Mouse (Mus musculus) ES-Bruce4 (cell line): Measurements from ENCODE around the gene Tcfl5. TPM values are rescaled to one million over a fixed set of nuclear protein-coding genes. Genes with fewer than 3 reads are reported as not detected.
A peak's percentile ranks its signal among the peaks of the same experiment; 100 is the strongest.

Source experiments
- H3K27ac ChIP-seq: 2 replicates; pipeline ENCODE4 v1.5.1; 2012; ENCODE audit warnings: low read length, inconsistent platforms; ENCODE audit not compliant: insufficient read depth
- H3K27me3 ChIP-seq: 2 replicates; pipeline ENCODE4 v1.6.1; 2012; ENCODE audit warnings: mild to moderate bottlenecking, low read length, inconsistent platforms; ENCODE audit not compliant: control insufficient read depth, poor library complexity, insufficient read depth, severe bottlenecking
- H3K36me3 ChIP-seq: 2 replicates; pipeline ENCODE4 v1.6.1; 2012; ENCODE audit warnings: inconsistent platforms, mild to moderate bottlenecking, low read length, moderate library complexity; ENCODE audit not compliant: control insufficient read depth, poor library complexity, insufficient read depth, severe bottlenecking
- H3K4me1 ChIP-seq: one replicate; pipeline ENCODE4 v1.8.1; 2011; ENCODE audit warnings: low read length; ENCODE audit not compliant: control insufficient read depth, insufficient read depth
- H3K4me3 ChIP-seq: 2 replicates; pipeline ENCODE4 v1.5.1; 2011; ENCODE audit warnings: low read depth, mild to moderate bottlenecking, low read length
- H3K9ac ChIP-seq: 2 replicates; pipeline ENCODE4 v1.6.1; 2012; ENCODE audit warnings: low read depth, mild to moderate bottlenecking, inconsistent platforms; ENCODE audit not compliant: poor library complexity, severe bottlenecking
- H3K9me3 ChIP-seq: replicated peaks from 2 replicates; pipeline ENCODE4 v1.6.1; 2012; ENCODE audit warnings: mild to moderate bottlenecking, low read length, inconsistent platforms; ENCODE audit not compliant: control insufficient read depth, poor library complexity, insufficient read depth, severe bottlenecking
- CTCF ChIP-seq: IDR thresholded peaks from one replicate; pipeline ENCODE4 v1.8.1; 2011; ENCODE audit warnings: low read depth, low read length
- EP300 ChIP-seq: IDR thresholded peaks from 2 replicates; pipeline ENCODE4 v1.6.1; 2011; ENCODE audit warnings: low read depth, low read length; ENCODE audit not compliant: insufficient read depth
- POLR2A ChIP-seq: IDR thresholded peaks from one replicate; pipeline ENCODE4 v1.8.1; 2011; ENCODE audit warnings: low read length; ENCODE audit not compliant: insufficient read depth
- polyA plus RNA-seq: library from polyadenylated mRNA; stranded (reverse); fragments of >200 nt; gene quantifications from 2 replicates; pipeline ENCODE4 v1.2.4, GENCODE M21; 2011; ENCODE audit warnings: low read depth; ENCODE audit not compliant: missing spikeins, insufficient read depth, insufficient read length

The Tcfl5 gene
- polyA plus RNA-seq, 1 experiment, result 37.5 TPM

GRCm38 (mm10) chr2:180588736-180589122 lies 53.8 kb downstream of the Tcfl5 start:
- no peaks in the 10 kb centered on the region for H3K4me1 ChIP-seq
- no peaks in the 10 kb centered on the region for H3K9me3 ChIP-seq
- peaks cover 18% of the 10 kb centered on the region for H3K36me3 ChIP-seq
- TF ChIP-seq POLR2A, result no peak
- TF ChIP-seq EP300, result no peak
- TF ChIP-seq CTCF, result no peak
- no peaks in the 10 kb centered on the region for H3K27me3 ChIP-seq
- peak overlapping the region; percentile 34 for H3K9ac ChIP-seq
- H3K27ac ChIP-seq, result no peak overlapping the region
- peak overlapping the region; percentile 67 for H3K4me3 ChIP-seq

GRCm38 (mm10) chr2:180583154-180583507 lies 59.4 kb downstream of the Tcfl5 start:
- H3K4me1 ChIP-seq, result no peaks in the 10 kb centered on the region
- no peak overlapping the region for H3K27ac ChIP-seq
- peaks cover 6% of the 10 kb centered on the region for H3K36me3 ChIP-seq
- H3K9ac ChIP-seq, result peak overlapping the region; percentile 78
- TF ChIP-seq EP300, result no peak
- TF ChIP-seq POLR2A, result no peak
- no peak for TF ChIP-seq CTCF
- H3K9me3 ChIP-seq, result no peaks in the 10 kb centered on the region
- no peaks in the 10 kb centered on the region for H3K27me3 ChIP-seq
- peak overlapping the region; percentile 75 for H3K4me3 ChIP-seq

GRCm38 (mm10) chr2:180582481-180583153 lies 59.9 kb downstream of the Tcfl5 start:
- Histone ChIP-seq H3K9ac (peak overlapping the region; percentile 78), H3K36me3 (peaks cover 6% of the 10 kb centered on the region), H3K4me3 (peak overlapping the region; percentile 75), H3K27me3 (no peaks in the 10 kb centered on the region), H3K4me1 (no peaks in the 10 kb centered on the region), H3K27ac (no peak overlapping the region), H3K9me3 (no peaks in the 10 kb centered on the region)
- peak; percentile 17 for TF ChIP-seq POLR2A
- TF ChIP-seq EP300, result 0 out of 2 replicates have a peak, but pooled peaks have one; percentile 41
- TF ChIP-seq CTCF, result peak; percentile 87

- Histone ChIP-seq H3K27me3 (no peaks in the 10 kb centered on the region), H3K4me3 (no peak within 1 kb of the TSS), H3K36me3 (peaks cover 6% of the 10 kb centered on the region), H3K27ac (no peak within 1 kb of the TSS), H3K9ac (no peak within 1 kb of the TSS), H3K9me3 (no peaks in the 10 kb centered on the region), H3K4me1 (no peaks in the 10 kb centered on the region)
- TF ChIP-seq EP300, result no peak
- no peak for TF ChIP-seq POLR2A
- no peak for TF ChIP-seq CTCF
Observed at GRCm38 (mm10) chr2:180581002-180581401, 61.5 kb downstream of the Tcfl5 start, which contains the start of gene Mrgbp. TSS of gene Mrgbp (plus strand) at chr2:180581304.

GRCm38 (mm10) chr2:180578686-180579085 lies 63.8 kb downstream of the Tcfl5 start:
- no peak for TF ChIP-seq POLR2A
- no peak for TF ChIP-seq EP300
- TF ChIP-seq CTCF, result peak; percentile 90
- no peaks in the 10 kb centered on the region for H3K36me3 ChIP-seq
- H3K27me3 ChIP-seq, result no peaks in the 10 kb centered on the region
- no peaks in the 10 kb centered on the region for H3K9me3 ChIP-seq
- H3K9ac ChIP-seq, result no peak overlapping the region
- no peak overlapping the region for H3K27ac ChIP-seq
- no peaks in the 10 kb centered on the region for H3K4me1 ChIP-seq
- H3K4me3 ChIP-seq, result no peak overlapping the region

- TF ChIP-seq POLR2A, result no peak
- TF ChIP-seq CTCF, result no peak
- TF ChIP-seq EP300, result no peak
- no peaks in the 10 kb centered on the region for H3K9me3 ChIP-seq
- no peaks in the 10 kb centered on the region for H3K27me3 ChIP-seq
- no peak overlapping the region for H3K27ac ChIP-seq
- no peaks in the 10 kb centered on the region for H3K4me1 ChIP-seq
- no peaks in the 10 kb centered on the region for H3K36me3 ChIP-seq
- H3K4me3 ChIP-seq, result no peak overlapping the region
- H3K9ac ChIP-seq, result no peak overlapping the region
Observed at GRCm38 (mm10) chr2:180576482-180576881, 66.0 kb downstream of the Tcfl5 start.

Other genes starting within 250 kb of the Tcfl5 start
- 11.9 and 14.5 TPM in 2 replicates for gene Slco4a1, start 186.5 kb downstream of the Tcfl5 start, polyA plus RNA-seq
- not detected in 2 replicates for gene Ntsr1, start 142.7 kb downstream of the Tcfl5 start, polyA plus RNA-seq
- gene Mrgbp, start 61.4 kb downstream of the Tcfl5 start, polyA plus RNA-seq, result 20.3 and 22.3 TPM in 2 replicates
- 47.3 and 56.6 TPM in 2 replicates for gene Ogfr, start 53.5 kb downstream of the Tcfl5 start, polyA plus RNA-seq
- gene Col9a3, start 44.9 kb downstream of the Tcfl5 start, polyA plus RNA-seq, result 1.9 and 3.7 TPM in 2 replicates
- 62.5 and 67.8 TPM in 2 replicates for gene Dido1, start 67.3 kb upstream of the Tcfl5 start, polyA plus RNA-seq
- 78.5 and 81.4 TPM in 2 replicates for gene Gid8, start 67.4 kb upstream of the Tcfl5 start, polyA plus RNA-seq
- gene Slc17a9, start 82.6 kb upstream of the Tcfl5 start, polyA plus RNA-seq, result 20.2 and 22.6 TPM in 2 replicates
- gene Bhlhe23, start 134.2 kb upstream of the Tcfl5 start, polyA plus RNA-seq, result not detected in 2 replicates